Mouse (Mus musculus) left cerebral cortex, adult 9 months (tissue): ENCODE data around the gene Tex36.
A peak's percentile ranks its signal among the peaks of the same experiment; 100 is the strongest.

ENCODE experiments used
- DNase-seq, 2 experiments: peaks; one replicate each; pipeline ENCODE4 v3.0.0; 2022; ENCODE audit warnings: low spot score in 2 of 2

Tex36 gene

DNA sequence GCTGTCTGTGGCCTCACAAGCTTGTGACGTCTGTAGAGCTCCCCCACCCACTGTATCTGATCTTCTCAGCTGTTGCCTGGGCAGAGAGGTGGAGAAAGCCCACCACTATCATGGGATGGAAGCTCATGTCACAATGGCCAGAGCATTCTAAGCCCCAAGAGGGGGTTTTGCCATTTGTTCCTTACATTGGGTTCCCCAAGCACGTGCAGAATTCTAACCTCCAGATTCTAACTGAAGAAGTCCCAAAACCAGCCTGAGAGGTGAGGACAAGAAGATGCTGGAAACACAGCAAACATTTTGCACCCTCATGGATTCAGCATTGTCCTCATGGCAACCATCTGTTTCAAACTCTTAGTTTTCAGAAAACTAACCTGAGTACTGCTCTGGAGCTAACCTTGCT is at the start of gene Tex36:
Gene Tex36, minus strand, starts transcription at position 101 of the 400 bp plus-strand sequence.
- no peak for DNase-seq

DNA sequence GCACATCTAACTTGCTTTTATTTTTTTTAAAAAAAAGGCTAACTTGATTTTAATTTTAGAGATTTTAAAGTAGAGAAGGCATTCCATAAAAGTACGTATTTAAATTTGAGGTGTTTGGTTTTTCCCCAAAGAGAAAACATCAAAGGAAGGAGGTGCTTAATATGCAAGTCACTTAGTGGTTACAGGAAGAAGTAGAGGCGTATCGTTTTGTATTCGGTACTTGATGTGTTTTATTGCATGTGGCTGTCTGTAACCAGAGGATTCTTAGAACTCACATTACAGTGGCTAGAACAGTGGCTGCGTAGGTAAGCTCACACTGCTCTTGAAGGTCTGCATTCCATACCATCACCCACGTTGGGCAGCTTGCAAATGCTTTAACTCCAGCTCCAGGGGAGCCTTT is 43.8 kb upstream of the Tex36 start:
- DNase-seq, result no peak

DNA sequence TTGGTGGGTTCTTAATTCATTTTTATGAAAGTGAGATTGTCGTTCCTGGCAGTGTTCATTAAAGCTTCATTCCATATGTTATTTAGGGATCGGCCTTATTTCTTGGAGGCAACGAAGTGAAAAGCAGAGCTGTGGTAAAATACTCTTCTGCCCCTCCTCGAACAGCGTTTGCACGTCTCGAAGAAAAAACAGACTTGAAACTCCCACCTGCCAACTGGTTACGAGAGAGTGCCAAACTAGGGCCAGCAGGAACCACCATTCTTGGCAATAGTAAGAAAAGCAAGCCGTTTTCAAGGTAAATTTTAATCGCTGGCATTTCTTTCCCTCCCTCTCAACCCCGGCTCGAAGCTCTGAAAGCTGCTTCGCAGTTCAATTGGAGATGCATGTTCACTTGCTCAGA is 36.9 kb upstream of the Tex36 start:
- peak; percentile 19 to 78 for DNase-seq

DNA sequence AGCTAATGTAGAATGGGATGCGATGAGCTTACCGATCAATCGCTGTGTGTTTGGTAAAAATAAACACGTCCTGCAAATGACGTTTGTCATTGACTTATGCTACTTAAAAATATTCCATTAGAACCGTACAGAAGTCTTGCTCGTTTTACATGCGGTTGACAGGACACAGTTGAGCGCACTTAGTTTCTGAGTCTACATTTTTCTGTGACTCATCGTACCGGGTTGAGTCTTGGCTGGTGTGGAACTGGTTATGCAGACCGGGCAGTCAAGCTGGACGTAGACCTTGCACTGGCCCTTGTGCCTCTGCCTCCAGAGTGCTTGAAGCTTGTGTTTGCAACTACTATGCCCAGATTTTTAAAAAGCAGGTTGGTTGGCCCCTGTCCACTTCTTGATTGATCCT is 36.3 kb upstream of the Tex36 start:
- peak in 1 of 2 experiments; percentile 24 for DNase-seq

DNA sequence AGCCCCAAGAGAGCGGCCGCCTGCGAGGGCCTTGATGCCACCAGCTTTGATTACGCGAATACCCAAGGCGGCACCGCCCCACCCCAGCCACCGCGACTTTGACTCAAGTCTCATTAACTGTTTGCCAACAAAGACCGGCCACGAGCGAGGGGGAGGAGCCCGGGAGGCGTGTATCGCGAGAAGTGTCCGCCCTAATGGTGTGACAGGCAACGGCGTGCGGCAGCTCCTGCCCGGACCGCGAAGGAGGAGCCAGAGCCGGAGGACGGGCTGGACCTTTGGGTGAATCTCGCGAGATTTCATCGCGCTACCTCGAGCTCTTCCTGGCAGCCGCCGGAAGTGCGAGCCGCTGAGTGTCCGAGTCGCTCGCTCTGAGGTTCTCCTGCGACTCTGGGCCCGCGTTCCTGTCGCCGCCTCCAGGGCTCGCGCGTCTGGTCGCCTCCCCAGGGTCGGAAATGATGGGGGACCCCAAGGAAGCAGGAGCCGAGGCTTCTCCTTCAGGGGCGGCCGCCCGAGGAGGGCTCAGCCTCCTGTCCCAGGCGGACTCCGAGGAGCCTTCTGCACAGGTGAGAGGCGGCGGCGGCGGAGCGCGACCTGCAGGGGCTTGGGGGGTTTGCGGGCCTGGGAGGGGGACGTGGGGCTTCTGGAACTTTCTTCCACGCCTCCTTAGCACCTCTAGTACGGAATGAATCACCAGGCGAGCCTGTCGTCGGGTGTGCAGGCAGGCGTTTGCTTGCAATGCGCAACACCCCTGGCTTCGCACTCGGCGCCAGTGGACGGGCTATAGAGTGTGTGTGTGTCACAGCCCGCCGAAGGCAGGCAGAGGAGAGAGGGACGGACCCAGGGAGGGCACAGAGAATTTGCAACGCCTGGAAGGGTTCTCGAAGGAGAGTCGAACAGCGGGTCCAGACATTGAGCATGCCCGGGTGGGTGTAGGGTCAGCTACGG is 35.7 kb upstream of the Tex36 start, which contains the start of gene Edrf1:
Gene Edrf1, plus strand, starts transcription at position 183 of the 945 bp plus-strand sequence.
- DNase-seq, result peak; percentile 95 to 97

DNA sequence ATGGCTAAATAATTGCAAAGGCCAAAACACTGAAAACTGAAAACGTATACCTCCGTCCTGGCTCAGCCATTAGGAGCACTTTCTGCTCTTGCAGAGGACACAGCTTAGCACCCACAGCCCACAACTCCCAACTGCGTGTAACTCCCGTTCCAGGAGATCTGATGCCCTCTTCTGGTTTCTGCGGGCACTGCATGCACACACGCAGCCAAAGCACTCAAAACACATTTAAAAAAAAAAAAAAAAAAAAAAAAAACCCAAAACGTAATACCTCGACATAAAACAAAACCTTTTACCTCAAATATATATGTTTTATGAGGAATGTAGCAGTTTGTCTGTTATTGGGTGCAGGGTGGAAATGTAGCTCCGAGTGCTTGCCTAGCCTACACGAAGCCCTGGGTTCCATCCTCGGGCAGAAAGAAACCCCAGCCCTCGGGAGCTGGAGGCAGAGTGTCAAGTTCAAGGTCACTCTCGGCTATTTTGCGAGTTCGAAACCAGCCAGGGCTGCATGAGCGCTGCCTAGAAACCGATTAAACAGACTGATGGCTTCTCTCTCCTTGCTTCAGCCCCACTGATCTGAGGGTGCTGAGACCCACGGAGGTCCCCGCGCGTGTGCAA is 34.9 kb upstream of the Tex36 start:
- peak; percentile 55 to 93 for DNase-seq

DNA sequence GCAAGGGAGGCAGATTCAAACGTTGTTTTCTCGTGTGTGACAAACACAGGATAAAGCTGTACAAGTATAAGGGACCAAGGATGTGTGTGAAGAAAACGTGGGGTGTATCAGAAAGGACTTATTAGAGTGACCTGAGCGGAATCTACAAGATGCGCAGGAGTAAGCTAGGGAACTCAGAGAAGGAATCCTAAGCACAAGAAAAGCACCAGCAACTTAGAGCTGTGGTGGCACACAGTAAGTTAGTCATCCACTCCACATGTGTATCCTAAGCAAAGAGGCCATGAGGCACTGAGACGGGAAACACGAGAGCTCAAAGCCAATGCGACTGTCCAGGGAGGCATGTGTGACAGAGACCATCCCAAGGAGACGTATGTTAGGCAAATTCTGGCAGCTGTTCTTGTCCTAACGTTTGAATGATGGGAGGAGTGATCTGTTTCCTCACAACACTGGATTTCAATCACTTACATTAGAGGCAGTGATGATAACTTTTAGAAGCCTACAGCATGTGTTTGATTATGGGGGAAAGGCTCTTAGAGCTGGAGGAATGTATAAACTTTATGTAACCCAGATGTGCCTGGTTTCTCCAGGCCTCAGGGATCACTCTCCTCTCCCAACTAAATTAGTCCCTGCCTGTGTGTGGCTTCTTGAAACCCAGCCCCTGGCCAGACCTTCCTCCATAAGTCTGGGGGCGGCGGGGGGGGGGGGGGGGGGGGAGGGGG is 33.1 kb upstream of the Tex36 start:
- no peak for DNase-seq

DNA sequence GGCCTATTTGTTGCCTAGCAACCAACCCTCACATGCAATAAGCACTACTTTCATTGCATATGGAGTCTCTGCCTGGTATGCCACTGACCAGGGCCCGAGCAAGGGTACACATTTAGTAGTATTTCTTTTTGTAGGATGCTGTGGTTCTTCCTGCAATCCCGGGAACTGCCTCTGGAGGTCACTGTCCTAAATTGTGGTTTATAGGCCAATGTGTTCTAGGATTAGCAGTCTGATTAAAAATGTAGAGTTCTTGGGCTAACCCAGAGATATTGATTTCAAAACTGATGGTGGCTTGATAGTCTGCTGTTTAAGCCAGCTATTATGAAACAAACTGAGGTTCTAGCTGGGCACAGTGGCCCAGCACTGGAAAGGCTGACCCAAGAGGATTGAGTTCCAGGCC is 30.5 kb upstream of the Tex36 start:
- peak in 1 of 2 experiments; percentile 67 for DNase-seq

DNA sequence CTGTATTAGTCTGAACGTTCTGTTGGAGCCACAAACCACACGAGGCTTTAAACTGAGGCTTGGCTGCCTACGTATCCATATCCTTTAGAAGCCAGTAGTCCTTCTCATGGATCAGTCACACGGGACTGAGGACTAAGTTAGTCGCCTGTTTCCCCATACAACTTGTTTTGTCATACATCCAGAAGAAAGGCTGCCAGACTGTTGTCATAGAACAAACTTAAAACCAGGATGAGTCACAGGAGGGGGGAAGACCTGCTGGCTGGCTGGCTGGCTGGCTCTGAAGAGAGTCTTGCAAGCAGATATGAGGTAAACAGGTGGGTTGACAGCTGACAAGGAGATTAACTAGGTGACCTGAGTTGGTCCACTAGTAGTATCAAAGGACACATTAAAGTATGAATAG is 28.9 kb upstream of the Tex36 start:
- no peak for DNase-seq

DNA sequence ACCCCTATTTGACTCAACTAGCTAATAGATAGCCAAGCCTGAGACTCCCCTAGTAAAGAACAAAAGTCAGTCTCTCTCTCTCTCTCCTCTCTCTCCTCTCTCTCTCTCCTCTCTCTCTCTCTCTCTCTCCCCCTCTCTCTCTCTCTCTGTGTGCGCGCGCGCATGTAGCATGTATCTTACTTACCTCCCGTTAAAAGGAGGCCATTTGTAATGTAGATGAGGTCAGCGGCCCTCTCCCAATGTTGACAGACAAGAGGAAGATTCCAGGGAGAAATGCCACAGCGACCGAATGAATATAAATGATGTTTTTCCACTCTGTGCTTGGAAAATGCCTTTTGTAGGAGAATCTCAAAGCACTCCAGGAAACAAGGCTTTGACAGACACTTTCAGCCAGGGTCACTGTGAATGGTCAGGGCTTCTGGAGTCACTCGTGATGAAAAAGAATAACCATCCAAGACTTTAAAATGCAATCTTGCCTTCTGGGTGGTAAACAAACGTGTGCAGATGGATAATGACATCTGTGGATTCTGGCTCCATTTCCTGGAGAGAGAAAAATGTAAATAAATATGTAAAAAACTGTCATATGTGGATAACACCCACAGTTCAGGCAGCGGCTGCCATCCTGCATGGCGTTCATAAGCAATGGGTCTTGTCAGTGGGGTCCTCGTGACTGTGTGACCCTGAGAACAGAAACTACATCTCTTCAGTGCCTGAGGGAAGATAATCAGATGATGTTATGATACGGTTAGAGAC is 25.4 kb upstream of the Tex36 start:
- no peak for DNase-seq

DNA sequence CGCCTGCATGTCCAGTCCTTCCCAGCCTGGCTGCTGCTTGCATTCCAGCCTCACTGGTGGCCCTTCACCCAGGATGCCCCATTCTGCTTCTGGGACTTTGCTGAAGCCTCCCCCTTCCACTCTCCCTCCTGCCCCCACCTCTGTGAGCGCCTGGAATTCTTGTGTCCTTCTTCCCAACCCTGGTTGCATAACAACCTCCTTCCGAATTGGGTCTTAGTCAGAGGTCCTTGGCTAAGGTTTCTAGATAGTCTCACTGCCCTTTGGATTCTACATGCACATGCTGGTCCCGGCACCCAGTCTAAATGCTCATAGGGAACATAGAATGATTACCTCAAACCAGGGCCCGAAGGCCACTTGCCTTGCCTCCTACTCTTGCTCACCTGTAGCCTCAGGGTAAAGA is 21.3 kb upstream of the Tex36 start:
- no peak for DNase-seq

DNA sequence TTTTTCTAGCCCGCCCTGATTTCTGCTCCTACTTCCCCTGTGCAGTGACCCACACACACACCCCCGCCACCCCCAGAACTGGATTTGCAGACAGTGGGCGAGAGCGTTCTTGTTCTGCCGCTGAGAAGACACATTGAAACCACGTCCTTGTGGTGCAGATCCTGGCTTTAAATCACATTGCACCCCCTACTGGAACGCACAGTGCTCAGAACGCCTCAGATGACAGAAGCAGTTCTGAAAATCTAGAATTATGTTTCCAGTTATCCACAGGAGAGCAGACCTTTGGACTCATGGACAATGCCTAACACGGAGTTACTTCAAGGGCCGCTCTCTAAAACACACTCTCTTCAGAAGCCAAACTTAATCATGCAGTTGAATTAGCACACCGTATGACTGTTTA is 18.8 kb upstream of the Tex36 start:
- peak in 1 of 2 experiments; percentile 46 for DNase-seq

DNA sequence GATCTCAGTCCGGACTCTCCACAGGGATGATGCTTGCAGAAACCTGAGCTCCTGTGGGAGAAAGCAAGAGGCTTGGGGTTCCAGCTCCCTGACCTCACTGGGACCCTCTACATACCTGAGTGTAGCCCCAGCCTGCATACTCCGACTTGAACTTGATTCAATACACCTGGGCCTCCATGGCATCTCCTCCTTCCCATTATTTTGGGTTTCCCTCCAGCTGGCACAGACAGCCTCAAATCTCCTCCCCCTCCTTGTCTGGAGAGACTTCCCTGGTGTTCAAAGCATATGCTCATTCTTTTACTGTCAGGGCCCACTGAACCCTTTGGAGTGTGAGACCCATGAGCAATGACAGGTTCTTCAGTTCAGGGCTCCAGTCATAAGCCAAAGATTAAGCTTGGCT is 11.0 kb upstream of the Tex36 start:
- no peak for DNase-seq

DNA sequence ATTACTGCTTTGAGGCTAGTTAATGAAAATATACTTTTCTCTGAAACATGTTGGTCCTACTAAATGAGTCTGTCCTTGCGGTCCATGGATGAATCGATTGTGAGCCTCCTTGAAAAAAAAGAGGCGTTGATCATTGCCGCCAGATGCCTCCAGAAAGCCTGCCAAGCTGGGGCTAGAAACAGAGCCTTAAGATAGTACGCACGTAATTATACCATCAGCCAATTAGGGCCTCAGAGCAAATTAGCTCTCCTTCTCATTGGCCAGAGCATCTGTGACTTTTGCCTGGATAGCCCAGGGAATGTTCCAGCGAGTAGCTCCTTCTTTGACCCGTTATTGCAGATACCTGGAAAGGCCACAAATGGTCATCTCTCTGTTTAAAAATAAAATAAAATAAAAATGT is 7.6 kb upstream of the Tex36 start:
- DNase-seq, result peak in 1 of 2 experiments; percentile 46

DNA sequence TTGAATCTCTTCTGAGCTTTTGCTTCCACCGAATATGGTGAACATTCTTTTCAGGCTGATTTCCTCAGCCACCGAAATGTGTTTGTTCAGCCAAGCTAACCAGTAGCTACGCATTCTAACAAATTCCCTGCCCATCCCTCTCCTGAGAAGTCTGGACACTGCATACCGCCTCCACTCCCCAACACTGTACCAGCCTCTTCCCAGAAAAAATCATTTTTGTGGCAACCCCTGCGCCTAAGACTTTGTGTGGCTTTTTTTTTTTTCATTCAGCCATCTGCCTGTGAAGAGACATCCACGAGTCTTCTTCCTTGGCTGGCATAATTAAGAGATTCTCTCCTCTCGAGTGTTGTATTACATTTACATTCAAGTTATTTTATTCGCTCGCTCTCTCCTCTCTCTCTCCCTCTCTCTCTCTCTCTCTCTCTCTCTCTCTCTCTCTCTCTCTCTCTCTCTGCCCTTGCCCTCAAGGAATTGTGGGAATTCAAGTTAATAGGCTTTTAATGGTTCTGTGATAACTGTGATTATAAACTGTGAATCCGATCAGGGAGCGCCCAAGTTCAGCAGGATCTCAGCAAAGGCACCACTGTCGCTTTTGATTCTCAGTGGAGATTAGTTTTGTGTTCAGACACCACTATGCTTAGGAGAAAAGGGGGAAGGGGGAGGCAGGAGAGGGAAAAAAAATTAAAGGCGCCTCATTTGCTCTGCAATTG is 6.8 kb upstream of the Tex36 start:
- DNase-seq, result peak in 1 of 2 experiments; percentile 40

DNA sequence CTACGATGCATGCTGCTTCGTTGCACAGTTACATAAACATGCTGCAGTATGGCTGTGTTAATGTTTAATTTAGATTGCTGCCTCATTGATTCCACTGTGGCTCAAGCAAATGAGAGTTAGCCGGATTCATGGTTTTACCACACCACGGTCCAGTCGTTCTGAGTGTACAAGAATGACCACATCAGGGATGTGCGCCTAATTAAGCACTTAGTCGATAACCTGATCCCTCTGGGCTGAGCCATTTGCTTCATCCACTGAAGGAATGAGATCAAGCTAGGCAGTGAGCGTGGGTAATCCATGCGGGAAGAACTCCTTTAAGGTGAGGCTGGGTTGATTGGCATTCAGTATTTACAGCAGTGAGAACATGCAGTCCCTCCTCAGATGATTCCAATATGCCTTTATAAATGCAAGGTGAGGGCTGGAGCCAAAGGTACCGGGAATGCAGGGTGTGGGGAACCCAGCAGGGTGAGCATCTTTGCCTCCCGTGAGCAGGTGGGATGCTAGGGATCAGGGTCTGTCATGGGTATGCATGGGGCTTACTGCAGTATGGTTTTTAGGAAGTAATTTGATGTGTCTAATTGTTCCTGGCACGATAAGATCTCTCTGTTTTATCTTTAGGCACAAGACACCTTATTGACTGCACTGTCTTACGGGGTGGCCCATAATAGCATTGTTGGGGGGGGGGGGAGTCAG is 6.1 kb upstream of the Tex36 start:
- no peak for DNase-seq

DNA sequence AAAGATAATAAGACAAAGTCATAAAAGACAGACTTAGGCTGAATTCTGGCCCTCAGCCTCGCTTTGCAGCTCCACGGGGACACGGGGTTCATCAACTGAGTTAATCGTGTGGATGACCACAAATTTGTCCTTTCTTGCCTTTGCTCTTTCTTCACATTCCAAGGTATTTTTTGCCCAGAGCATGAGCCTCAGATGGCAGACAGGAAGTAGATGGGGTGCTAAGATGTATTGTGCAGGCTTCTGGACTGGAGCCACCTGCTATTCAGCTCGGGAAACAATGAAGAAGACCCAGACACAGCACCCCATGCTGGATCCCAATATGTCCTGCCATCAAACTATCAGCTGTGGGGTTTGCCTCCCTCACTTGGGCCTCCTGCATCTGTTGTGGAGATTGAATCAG is 5.4 kb upstream of the Tex36 start:
- DNase-seq, result no peak

DNA sequence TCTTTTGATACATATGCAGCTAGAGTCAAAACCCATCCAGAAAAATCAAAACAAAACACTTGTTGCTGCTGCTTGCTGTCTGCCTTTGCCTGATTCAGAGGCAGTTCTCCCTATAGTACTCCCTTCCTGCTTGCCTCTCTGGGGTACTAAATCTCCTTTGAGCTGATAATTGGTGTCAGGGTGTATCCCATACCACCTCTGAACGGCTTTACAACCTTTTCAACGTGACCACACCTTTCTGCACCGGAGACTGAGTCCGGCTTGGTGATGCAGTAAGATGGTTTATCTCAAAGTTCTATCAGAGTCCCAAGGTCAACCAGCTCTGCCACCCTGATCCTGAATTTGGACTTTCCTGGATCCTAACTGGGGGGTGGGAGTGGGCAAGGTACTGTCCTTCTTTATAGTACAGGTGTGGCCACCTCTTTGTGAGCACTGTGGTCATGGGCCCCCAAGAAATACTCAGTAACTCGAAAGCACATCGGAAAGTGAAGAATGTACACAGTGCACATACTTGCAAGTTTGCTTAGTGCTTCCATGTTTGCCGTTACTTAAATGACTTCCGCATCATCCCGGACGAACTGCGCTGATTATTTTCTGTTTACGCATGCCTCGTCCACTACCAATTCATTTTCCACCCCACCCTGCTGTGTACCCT is 2.6 kb upstream of the Tex36 start:
- DNase-seq, result no peak

DNA sequence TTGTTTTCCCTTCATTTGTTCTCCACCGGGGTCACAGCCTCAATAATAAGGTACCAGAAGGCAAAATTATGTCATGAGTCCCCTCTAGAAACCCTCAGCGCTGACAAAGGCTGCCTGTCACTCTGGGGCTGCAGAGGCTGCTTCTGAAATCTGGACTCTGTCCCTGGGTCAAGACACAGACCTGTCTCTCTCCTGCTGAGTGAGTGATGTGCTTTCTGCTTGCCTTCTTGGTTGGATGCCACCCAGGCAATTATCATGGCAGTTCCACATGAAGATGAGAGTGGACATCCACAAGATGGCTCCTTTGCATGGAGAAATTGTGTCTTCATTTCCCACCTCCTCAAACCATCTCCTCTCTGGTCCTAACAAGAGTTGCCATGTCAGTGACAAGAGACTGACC is 1.2 kb upstream of the Tex36 start:
- no peak for DNase-seq

DNA sequence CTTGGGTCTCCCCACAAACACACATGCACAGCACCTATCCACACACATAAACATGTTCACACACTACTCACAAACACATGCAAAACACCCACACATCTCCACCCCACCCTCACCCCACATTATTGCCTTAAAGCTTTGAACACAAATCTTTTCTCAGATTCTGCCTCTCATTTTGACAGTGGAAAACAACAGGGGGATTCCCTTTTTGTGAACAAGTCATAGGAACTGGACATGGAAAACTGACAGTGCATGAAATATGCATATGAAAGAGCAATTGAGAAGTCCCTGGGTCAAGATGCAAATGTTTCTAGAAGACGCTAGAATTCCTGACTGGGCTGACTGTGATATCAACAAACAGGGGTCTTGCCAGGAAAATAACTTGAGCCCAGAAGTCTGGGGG is 1.4 kb downstream of the Tex36 start:
- no peak for DNase-seq
